Mouse (Mus musculus): Measurements from ENCODE around the gene Cst8.

DNA sequence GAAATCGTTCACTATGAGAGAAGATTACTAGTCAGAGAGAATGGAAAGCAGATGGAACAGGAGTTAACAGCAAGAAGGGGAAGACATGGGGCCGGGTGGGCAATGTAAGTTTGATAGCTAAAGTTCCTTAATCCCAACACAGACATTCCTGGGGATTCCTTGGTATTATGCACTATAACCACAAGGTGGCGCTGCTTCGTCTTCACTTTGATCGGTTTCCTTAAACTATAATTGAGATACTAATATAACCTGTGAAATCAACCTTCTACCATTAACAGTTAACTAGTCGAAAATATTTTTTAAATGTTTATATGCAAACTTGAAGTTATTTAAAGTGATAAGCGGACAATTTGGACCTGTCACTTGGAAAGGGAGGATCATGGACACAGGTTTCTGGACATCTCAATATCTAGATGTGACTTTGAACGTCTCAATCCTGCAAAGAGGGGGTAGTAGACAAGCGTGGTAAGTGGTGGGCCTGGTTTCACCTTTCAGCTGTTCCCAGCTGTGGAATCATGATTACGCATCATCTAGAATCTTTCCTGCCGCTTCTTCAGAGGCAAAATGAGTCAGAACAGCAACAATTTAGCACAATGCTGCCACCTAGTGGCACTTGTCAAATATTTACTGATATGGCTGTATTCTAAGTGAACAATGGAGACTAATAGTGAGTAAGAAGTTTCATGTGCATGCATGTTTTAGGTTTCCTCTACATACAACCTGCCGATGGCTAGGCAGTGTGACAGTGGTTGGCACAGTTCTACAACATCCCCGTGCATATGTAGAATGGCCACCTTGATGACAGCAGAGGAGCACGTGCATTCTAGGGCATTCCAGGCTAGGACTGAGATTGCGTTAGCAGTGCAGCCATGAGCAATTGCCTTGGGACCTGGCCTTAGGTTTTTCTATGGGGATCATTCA lies 46.4 kb upstream of the Cst8 start:
- TF ChIP-seq CTCF (conservative IDR thresholded peaks at IDR 0.05; ENCODE audit: low read length) (peak; percentile 53), POU5F1 (IDR thresholded peaks at IDR 0.05; ENCODE audit: borderline replicate concordance, low read length) (no peak), NANOG (IDR thresholded peaks at IDR 0.05; ENCODE audit: borderline replicate concordance, low read length) (no peak)

Measured in E14TG2a.4 (cell line).